Mouse (Mus musculus): ENCODE results near the gene Gm4353.

The Gm4353 gene

GRCm38 (mm10) chr7:116040470-116041019, 43.9 kb downstream of the Gm4353 start:
- DNase-seq (ENCODE audit: low read depth): no peak

GRCm38 (mm10) chr7:116039538-116040466, 44.6 kb downstream of the Gm4353 start:
- DNase-seq (ENCODE audit: low read depth): peak; percentile 51

GRCm38 (mm10) chr7:116039196-116039537, 45.3 kb downstream of the Gm4353 start, which contains the start of gene 1110004F10Rik:
1110004F10Rik (plus strand) TSS chr7:116039397.
- DNase-seq (ENCODE audit: low read depth): no peak

- DNase-seq (ENCODE audit: low read depth): no peak
These were observed 45.9 kb downstream of the Gm4353 start, which contains the start of gene Sox6 for GRCm38 (mm10) chr7:116038511-116038910. Sox6 (minus strand) TSS chr7:116038796.

GRCm38 (mm10) chr7:116038024-116038423, 46.4 kb downstream of the Gm4353 start:
- DNase-seq (ENCODE audit: low read depth): no peak

- DNase-seq (ENCODE audit: low read depth): no peak
These were observed 47.6 kb downstream of the Gm4353 start for GRCm38 (mm10) chr7:116036591-116037555.

- DNase-seq (ENCODE audit: low read depth): no peak
These were observed 48.9 kb downstream of the Gm4353 start for GRCm38 (mm10) chr7:116035504-116035903.

- DNase-seq (ENCODE audit: low read depth): peak; percentile 30
These were observed 50.1 kb downstream of the Gm4353 start for GRCm38 (mm10) chr7:116034282-116034758.

GRCm38 (mm10) chr7:116033371-116034241, 50.8 kb downstream of the Gm4353 start:
- DNase-seq (ENCODE audit: low read depth): no peak

Measured in fibroblast of lung, adult 2 months (primary cell).